Mouse (Mus musculus) heart, adult 2 months (tissue): ENCODE measurements around the gene Cd38.

ENCODE experiments used
- CTCF ChIP-seq: fragments of 200-600 bp; IDR thresholded peaks from 2 replicates; pipeline ENCODE4 v1.8.1; 2022; ENCODE audit warnings: antibody characterized with exemption, mild to moderate bottlenecking, moderate library complexity
- POLR2A ChIP-seq: fragments of 200-500 bp; IDR thresholded peaks from 2 replicates; pipeline ENCODE4 v1.6.1; 2011; ENCODE audit warnings: mild to moderate bottlenecking, low read depth, low read length, control low read depth; ENCODE audit not compliant: insufficient read depth

GRCm38 (mm10) chr5:43853096-43853867 is 15.1 kb upstream of the Cd38 start:
- no peak for TF ChIP-seq POLR2A
- no peak for TF ChIP-seq CTCF
